Mouse (Mus musculus): ENCODE results near the gene Eppin.

Gene Eppin

DNA sequence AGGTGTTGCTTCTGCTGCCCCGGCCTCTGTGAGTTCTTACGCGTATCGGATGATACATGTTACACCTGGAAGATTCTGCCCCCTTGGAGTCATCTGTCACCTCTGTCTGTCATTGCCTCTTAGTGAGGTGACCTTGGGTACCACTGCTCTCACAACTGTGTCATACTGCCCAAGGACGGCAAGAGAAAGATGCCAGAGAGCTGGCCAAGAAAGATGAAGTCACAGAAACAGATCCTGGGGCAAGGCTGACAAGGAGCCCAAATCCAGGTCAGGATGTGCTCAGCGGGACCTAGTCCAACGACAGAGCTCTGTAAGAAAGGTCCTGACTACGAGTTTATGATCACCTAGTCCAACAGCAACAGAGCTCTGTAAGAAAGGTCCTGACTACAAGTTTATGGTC lies 33.3 kb downstream of the Eppin start:
- no peak for DNase-seq (ENCODE audit: low read depth)

DNA sequence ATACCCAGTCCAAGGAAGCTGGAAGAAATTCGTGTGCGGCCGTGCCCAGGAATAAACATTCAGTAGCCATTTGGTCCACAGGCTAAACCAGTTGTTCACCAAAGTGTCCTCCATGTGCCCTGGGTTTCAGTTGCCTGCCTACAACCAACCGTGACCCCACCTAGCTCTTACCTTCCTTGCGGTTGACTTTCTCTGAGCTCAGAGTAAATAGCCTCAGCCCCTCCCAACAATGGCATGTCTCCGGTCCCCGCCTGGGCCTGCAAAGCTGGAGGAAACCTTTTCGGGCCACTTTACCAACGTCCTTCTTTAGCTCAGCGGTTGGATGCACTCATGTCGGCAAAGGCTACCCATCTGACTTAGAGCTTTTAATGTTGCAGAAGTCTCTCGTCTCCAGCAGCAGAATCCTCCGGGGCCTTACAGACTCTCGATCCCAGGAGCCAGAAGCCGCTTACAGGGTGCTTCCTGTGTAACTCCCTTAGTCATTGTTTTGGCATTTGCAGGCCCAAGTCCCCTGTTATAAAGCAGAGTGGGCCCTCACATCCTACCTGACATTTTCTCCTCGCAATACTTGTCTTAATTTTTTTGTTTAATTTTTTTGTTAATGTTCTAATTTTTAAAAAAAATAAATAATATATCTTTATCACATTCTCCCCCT lies 34.3 kb downstream of the Eppin start:
- no peak for DNase-seq (ENCODE audit: low read depth)

GRCm38 (mm10) chr2:164558426-164558825 lies 35.0 kb downstream of the Eppin start:
- no peak for DNase-seq (ENCODE audit: low read depth)

- no peak for DNase-seq (ENCODE audit: low read depth)
Measured at GRCm38 (mm10) chr2:164551502-164551901, 41.9 kb downstream of the Eppin start.

DNA sequence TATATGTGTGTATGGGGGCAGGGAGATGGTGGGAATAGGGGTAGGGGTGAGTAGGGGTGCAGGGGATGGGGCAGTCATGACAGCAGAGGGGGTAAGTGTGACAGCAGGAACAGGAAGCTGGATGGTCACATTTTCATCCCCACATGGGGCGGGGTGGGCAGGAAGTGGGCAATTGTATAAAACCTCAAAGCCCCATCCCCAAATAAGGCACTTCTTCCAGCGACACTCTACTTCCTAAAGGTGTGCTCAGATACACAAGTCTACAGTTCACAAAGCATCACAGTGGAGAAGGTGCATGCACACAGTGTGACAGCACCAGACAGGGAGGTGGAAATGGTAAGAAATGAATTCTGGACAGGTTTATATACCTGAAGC lies 42.5 kb downstream of the Eppin start:
- DNase-seq (ENCODE audit: low read depth), result no peak

- no peak for DNase-seq (ENCODE audit: low read depth)
Measured at GRCm38 (mm10) chr2:164549963-164550894, 43.2 kb downstream of the Eppin start.

DNA sequence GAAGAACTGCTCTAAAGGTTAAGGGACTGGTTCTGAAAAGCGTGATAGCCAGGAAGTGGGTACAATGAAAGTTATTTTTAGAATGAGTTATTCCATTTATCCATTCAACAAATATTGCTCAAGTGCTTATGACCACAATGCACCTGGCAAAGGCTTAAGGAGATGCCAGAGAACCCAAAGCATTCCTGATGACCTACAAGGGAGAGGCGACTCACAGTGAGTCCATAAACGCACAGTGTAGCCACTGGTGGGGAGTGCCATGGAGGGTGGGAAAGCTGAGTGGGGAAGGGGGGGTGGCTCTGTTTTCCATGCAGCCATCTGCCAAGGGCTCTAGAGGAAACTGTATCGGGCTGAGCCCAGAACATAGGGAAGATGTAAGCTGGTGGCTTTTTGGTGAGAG lies 44.1 kb downstream of the Eppin start:
- DNase-seq (ENCODE audit: low read depth), result no peak

GRCm38 (mm10) chr2:164544454-164545097 lies 48.8 kb downstream of the Eppin start:
- no peak for DNase-seq (ENCODE audit: low read depth)

- no peak for DNase-seq (ENCODE audit: low read depth)
Measured at GRCm38 (mm10) chr2:164543745-164544144, 49.6 kb downstream of the Eppin start.

DNA sequence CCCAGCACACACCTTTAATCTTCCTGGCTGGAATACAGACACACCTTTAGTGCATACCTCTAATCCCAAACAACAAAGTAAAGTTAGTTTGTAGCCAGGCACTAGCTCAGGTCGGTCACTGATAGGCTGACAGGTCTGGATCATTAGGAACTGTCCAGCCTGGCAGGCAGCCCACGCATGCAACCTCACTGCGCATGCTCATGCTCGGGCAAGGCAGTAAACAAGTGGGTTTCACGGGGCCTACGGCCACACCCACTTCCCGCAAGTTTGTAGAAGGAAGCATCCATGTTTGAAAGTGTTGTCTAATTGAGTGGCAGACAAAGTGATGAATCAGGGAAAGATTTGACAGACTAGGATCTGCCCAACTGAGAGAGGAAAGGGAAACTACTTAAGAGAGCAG lies 50.8 kb downstream of the Eppin start:
- DNase-seq (ENCODE audit: low read depth), result no peak

DNA sequence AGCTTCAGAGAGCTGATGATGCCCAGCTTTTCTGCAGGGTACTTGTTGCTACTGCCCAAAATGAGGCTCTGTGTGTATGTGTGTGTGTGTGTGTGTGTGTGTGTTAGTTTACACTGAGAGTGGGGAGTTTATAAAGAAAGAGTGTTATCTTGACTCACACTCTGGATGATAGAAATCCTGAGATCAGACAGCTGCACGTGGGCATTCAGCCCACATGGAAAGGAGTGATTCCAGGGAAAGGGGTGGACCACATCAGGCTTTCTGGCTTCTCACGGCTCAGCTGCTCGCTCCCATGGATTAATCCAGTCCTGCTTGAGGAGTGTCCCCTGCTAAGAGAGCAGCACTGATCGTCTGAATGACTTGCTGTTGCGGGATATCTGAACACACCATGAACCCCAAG lies 51.3 kb downstream of the Eppin start:
- DNase-seq (ENCODE audit: low read depth), result no peak

DNA sequence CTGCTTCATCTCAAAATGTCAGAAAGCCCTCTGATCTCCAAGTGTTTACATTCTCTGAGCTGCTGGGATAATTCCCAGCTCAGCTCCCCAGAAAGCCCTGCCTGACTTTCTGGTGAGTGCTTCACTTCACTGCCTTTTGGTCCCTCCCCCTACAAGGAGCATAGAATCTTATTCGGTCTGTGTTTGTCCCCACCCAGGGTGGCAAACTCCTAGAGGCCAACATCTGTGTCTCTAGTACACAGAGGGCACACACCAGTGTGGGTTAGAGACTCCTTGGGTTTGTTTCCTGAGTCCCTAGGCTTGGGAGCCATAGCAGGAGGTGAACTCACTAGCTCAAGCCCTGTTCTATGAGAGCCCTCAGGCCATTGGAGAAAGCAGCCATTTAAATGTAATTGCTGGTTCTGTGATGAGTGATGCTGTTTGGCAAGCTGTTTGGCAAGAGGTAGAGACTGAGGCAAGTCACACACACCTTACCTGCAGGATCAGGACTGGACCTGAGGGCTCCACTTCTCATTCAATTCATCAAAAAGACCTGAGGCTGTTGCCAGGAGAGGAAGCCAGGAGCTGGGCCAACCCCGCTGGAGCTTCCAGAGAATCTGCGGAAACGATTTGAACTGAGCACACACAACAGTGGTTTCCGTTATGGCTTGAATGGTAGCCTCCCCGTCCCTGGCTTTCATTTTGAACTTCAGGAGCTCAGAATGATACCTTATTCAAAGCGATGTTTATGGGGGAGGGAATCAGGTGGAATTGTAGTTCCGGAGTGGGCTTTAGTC lies 52.6 kb downstream of the Eppin start:
- DNase-seq (ENCODE audit: low read depth), result no peak
